Mouse (Mus musculus): ENCODE data around the gene Kank2. TPM values are rescaled to one million over a fixed set of nuclear protein-coding genes. Genes with fewer than 3 reads are reported as not detected.
A peak's percentile ranks its signal among the peaks of the same experiment; 100 is the strongest.

Gene Kank2
- total RNA-seq, 2 experiments from 2014 or later = 8.7 to 9.7 TPM

GRCm38 (mm10) chr9:21725224-21726121 lies 73.1 kb downstream of the Kank2 start:
- intact Hi-C loops (cut with DNase I) = no loop called here
- DNase-seq = no peak

- intact Hi-C loops (cut with DNase I) = no loop called here
Measured at GRCm38 (mm10) chr9:21724147-21724536, 74.4 kb downstream of the Kank2 start.

GRCm38 (mm10) chr9:21723377-21724146 lies 75.0 kb downstream of the Kank2 start, which contains the start of gene Ldlr:
Ldlr (plus strand) TSS chr9:21723483.
- intact Hi-C loops (cut with DNase I) = no loop called here
- DNase-seq = peak; percentile 86

More at GRCm38 (mm10) chr9:21724147-21724536, 74.4 kb downstream of the Kank2 start:
- DNase-seq = peak; percentile 96

GRCm38 (mm10) chr9:21721036-21721435 lies 77.5 kb downstream of the Kank2 start:
- intact Hi-C loops (cut with DNase I) = no loop called here
- no peak for DNase-seq

- intact Hi-C loops (cut with DNase I) = no loop called here
- no peak for DNase-seq
Measured at GRCm38 (mm10) chr9:21717015-21717414, 81.5 kb downstream of the Kank2 start.

Small RNAs within 50 kb of the gene (microRNA-seq; reads per million reads assigned to microRNA genes)
- gene Mir7083 = 9.9 reads per million, percentile 26 among the genes with 10 or more reads in this experiment

Other genes with a start within 250 kb of the Kank2 start
- 10 to 100 TPM; 56.7 to 58.7 TPM for gene Timm29, start 206.0 kb downstream of the Kank2 start, total RNA-seq (2021)
- 1 to 10 TPM; 7.0 to 9.9 TPM for gene Yipf2, start 205.9 kb downstream of the Kank2 start, total RNA-seq (2021)
- gene Smarca4, start 182.6 kb downstream of the Kank2 start, total RNA-seq (2021) = 100 to 1,000 TPM; 185 to 186 TPM
- gene Ldlr, start 75.3 kb downstream of the Kank2 start, total RNA-seq (2021) = 10 to 100 TPM; 25.2 to 32.4 TPM
- 1 to 10 TPM; 4.9 to 5.9 TPM for gene Spc24, start 38.4 kb downstream of the Kank2 start, total RNA-seq (2021)
- not detected for gene Angptl8, start 36.8 kb upstream of the Kank2 start, total RNA-seq (2021)
- 10 to 100 TPM; 28.9 to 29.2 TPM for gene Dock6, start 53.9 kb upstream of the Kank2 start, total RNA-seq (2021)
- 10 to 100 TPM; 31.1 to 41.1 TPM for gene Rab3d, start 119.4 kb upstream of the Kank2 start, total RNA-seq (2021)
- gene Ccdc159, start 128.7 kb upstream of the Kank2 start, total RNA-seq (2021) = 10 to 100 TPM; 18.5 to 20.8 TPM
- 10 to 100 TPM; 28.1 to 31.6 TPM for gene Tmem205, start 128.8 kb upstream of the Kank2 start, total RNA-seq (2021)
- 100 to 1,000 TPM; 199 to 225 TPM for gene Plppr2, start 138.3 kb upstream of the Kank2 start, total RNA-seq (2021)
- gene Swsap1, start 157.0 kb upstream of the Kank2 start, total RNA-seq (2021) = 10 to 100 TPM; 11.8 to 12.6 TPM
- gene Epor, start 164.8 kb upstream of the Kank2 start, total RNA-seq (2021) = 1 to 10 TPM; 1.9 to 2.4 TPM
- gene Rgl3, start 190.7 kb upstream of the Kank2 start, total RNA-seq (2021) = 1 to 10 TPM in 1 of 2 experiments, under 1 TPM in 1; 0.90 to 1.4 TPM
- gene Ccdc151, start 203.9 kb upstream of the Kank2 start, total RNA-seq (2021) = 1 to 10 TPM; 6.2 to 6.9 TPM
- 10 to 100 TPM; 89.6 to 95.2 TPM for gene Prkcsh, start 204.1 kb upstream of the Kank2 start, total RNA-seq (2021)

All from left cerebral cortex, postnatal 4 days (tissue).